Mouse (Mus musculus): ENCODE results near the gene Cyp2c54.

DNA sequence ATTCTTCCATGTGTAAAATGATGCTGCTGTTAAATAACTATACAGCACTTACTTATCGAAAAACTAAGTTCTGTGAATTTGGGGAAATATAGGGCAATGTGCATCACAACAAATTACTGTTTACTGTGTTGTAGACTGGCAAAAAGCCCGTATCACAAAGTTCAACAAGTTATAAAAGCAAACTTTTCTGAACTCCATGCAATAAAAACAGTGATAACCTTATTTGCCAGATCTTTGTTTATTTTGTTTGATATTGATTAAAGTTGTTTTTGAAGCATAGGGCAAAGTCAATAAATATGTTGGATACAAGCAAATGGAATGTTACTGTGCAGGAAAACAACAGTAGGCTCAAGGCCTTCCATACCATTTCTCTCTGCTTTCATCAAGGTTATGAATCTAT lies 84.2 kb downstream of the Cyp2c54 start:
- TF ChIP-seq POLR2A (IDR thresholded peaks at IDR 0.05; ENCODE audit: insufficient read depth, low read depth, low read length) (no peak), CTCF (IDR thresholded peaks at IDR 0.05; ENCODE audit: insufficient read depth, low read depth, low read length) (no peak)
